Mouse (Mus musculus): ENCODE measurements around the gene Dgki. TPM values are rescaled to one million over a fixed set of nuclear protein-coding genes. Genes with fewer than 3 reads are reported as not detected.

Dgki gene
- polyA plus RNA-seq, 1 experiment from 2014 or later = 0.18 TPM

DNA sequence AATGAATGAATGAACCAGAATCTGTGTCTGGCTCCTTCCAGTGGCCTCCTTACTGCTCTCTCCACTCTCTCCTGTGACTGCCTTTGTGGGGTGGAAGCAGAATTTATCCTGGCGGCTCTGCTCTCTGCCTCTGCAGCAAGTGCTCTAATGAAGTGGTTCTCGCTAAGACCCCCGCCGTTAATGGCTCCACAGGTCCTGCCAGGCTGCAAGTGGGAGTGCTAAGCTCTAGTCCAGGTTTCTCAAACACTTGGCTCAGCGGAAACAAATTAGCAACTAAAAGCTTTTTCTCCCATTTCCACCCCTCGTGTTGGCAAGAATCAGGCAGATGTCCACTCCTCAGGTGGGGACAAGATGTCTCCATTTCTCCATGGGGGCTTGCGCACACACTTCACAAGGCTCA is 28.7 kb upstream of the Dgki start:
- Histone ChIP-seq H3K9me3 (ENCODE audit: control insufficient read depth, low read length) (no peaks in the 10 kb centered on the region), H3K4me1 (replicated peaks; ENCODE audit: control insufficient read depth, insufficient read depth, low read length) (no peaks in the 10 kb centered on the region), H3K9ac (ENCODE audit: low read depth, low read length) (no peak overlapping the region), H3K36me3 (ENCODE audit: control insufficient read depth, insufficient read depth, low read length) (peaks cover 3% of the 10 kb centered on the region), H3K4me2 (no peak overlapping the region), H3K27me3 (replicated peaks; ENCODE audit: control insufficient read depth, insufficient read depth, low read length) (no peaks in the 10 kb centered on the region), H3K4me3 (ENCODE audit: low read depth, low read length) (no peak overlapping the region), H3K27ac (ENCODE audit: low read depth, low read length) (no peak overlapping the region)
- DNase-seq (ENCODE audit: low spot score) = no peak
- WGBS = 63% methylated on average over 7 of the region's 7 CpGs
- ATAC-seq (replicated peaks; ENCODE audit: low FRiP score) = no peak

DNA sequence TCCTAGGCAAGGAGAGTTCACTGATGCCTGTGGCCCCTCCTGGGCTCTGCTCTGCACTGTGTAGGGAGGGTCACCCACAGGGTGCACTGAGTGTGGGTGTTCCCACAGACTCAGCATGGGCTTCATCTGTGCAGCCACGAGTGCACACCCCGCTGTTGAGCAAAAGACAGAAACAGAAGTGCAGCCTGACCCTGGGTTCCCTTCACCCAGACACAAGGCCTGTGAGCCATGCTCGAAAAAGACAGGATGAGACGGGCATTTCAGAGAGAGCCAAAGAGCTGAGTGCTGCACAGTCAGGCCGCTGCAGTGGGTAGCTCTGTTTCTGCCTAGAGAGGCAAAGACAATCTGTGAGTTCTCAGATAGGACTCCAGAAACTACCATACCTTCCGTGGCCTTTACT is 27.5 kb upstream of the Dgki start:
- ATAC-seq (replicated peaks; ENCODE audit: low FRiP score) (no peak), DNase-seq (ENCODE audit: low spot score) (no peak)
- Histone ChIP-seq H3K4me3 (ENCODE audit: low read depth, low read length) (no peak overlapping the region), H3K27ac (ENCODE audit: low read depth, low read length) (no peak overlapping the region), H3K4me2 (no peak overlapping the region), H3K9me3 (ENCODE audit: control insufficient read depth, low read length) (no peaks in the 10 kb centered on the region), H3K9ac (ENCODE audit: low read depth, low read length) (no peak overlapping the region), H3K36me3 (ENCODE audit: control insufficient read depth, insufficient read depth, low read length) (peaks cover 3% of the 10 kb centered on the region), H3K27me3 (replicated peaks; ENCODE audit: control insufficient read depth, insufficient read depth, low read length) (no peaks in the 10 kb centered on the region), H3K4me1 (replicated peaks; ENCODE audit: control insufficient read depth, insufficient read depth, low read length) (no peaks in the 10 kb centered on the region)
- 60% methylated on average over 6 of the region's 6 CpGs for WGBS

DNA sequence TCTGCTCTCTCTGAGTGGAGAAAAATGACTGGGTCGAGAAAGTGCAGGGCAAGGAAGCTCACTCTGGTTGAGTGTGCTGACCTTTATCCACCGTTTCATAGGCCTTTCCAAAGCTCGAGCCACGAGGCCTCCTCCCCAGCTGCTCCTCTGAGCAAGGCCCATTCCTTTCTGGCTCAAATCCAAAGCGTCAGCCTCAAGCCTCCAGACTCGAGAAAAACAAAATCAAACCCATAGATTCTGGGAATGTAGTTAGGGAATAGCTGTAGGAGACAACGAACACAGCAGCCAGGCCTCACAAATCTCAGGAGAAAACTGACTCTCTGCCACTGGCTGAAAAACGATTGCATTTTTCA is 26.6 kb upstream of the Dgki start:
- Histone ChIP-seq H3K9me3 (ENCODE audit: control insufficient read depth, low read length) (no peaks in the 10 kb centered on the region), H3K4me3 (ENCODE audit: low read depth, low read length) (no peak overlapping the region), H3K4me1 (replicated peaks; ENCODE audit: control insufficient read depth, insufficient read depth, low read length) (no peaks in the 10 kb centered on the region), H3K36me3 (ENCODE audit: control insufficient read depth, insufficient read depth, low read length) (peaks cover 3% of the 10 kb centered on the region; the same call in 1 of the 2 replicates), H3K27me3 (replicated peaks; ENCODE audit: control insufficient read depth, insufficient read depth, low read length) (no peaks in the 10 kb centered on the region), H3K9ac (ENCODE audit: low read depth, low read length) (no peak overlapping the region), H3K4me2 (no peak overlapping the region), H3K27ac (ENCODE audit: low read depth, low read length) (no peak overlapping the region)
- 62% methylated on average over 8 of the region's 8 CpGs for WGBS
- no peak for ATAC-seq (replicated peaks; ENCODE audit: low FRiP score)
- no peak for DNase-seq (ENCODE audit: low spot score)

DNA sequence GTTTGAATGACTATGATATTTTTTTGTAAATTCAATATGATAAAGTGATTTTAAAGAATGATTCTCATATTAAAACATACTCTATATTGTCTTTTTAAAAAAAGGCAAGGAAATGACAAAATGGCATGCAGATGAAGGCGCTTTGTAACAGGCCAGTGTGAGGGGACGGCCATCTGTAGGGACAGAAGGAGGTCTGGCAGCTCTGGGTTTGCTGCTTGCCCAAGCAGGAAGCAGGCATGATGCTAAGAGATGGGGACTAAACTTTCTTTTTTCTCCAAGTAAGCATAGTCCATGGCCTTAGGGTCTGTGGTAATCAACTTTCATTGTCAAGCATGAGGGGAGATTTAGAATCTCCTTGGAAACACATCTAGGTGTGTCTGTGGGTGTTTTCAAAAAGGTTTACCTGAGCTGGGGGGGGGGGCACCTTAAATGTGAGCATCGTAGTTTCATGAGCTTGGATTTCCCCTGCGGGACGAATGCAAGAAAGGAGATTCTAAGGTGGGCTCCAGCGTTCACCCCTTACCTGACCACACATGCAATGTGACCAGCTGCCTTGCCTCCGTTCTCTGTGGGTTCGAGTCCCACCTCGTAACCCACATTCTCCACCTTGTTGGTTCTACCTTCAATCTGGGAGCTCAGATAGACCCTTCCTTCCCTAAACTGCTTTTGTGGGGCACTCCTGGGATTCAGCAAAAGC is 26.1 kb upstream of the Dgki start:
- no peak for DNase-seq (ENCODE audit: low spot score)
- Histone ChIP-seq H3K9me3 (ENCODE audit: control insufficient read depth, low read length) (no peaks in the 10 kb centered on the region), H3K9ac (ENCODE audit: low read depth, low read length) (no peak overlapping the region), H3K27ac (ENCODE audit: low read depth, low read length) (no peak overlapping the region), H3K4me1 (replicated peaks; ENCODE audit: control insufficient read depth, insufficient read depth, low read length) (no peaks in the 10 kb centered on the region), H3K36me3 (ENCODE audit: control insufficient read depth, insufficient read depth, low read length) (peaks cover 3% of the 10 kb centered on the region; the same call in 1 of the 2 replicates), H3K4me3 (ENCODE audit: low read depth, low read length) (no peak overlapping the region), H3K27me3 (replicated peaks; ENCODE audit: control insufficient read depth, insufficient read depth, low read length) (no peaks in the 10 kb centered on the region), H3K4me2 (no peak overlapping the region)
- WGBS = 90% methylated on average over 9 of the region's 9 CpGs
- ATAC-seq (replicated peaks; ENCODE audit: low FRiP score) = no peak

DNA sequence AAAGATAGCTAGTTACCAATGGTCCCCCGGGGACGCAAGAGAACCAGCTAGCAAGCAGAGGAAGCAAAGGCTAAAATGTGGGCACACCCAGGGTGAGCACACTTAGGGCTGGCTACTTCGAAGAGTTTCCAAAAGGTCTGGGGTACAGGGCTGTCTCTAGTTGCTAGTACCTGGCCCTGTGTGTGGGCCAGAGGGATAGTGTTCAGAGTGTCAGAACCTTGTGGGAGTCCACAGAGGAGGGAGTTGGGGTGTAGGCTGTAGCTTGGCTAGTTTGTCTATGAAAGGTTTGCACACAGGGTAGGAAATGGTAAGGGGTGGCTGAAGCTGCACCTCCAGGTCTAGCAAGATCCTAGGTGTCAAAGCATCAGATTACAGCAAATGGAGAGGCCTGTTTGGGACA is 25.1 kb upstream of the Dgki start:
- H3K4me1 ChIP-seq (replicated peaks; ENCODE audit: control insufficient read depth, insufficient read depth, low read length) = no peaks in the 10 kb centered on the region
- ATAC-seq (replicated peaks; ENCODE audit: low FRiP score) (no peak), DNase-seq (ENCODE audit: low spot score) (no peak)
- H3K9me3 ChIP-seq (ENCODE audit: control insufficient read depth, low read length) = no peaks in the 10 kb centered on the region
- H3K36me3 ChIP-seq (ENCODE audit: control insufficient read depth, insufficient read depth, low read length) = peaks cover 3% of the 10 kb centered on the region; the same call in 1 of the 2 replicates
- H3K4me2 ChIP-seq = no peak overlapping the region
- no peak overlapping the region for H3K4me3 ChIP-seq (ENCODE audit: low read depth, low read length)
- no peak overlapping the region for H3K27ac ChIP-seq (ENCODE audit: low read depth, low read length)
- WGBS = 78% methylated on average over 3 of the region's 3 CpGs
- no peak overlapping the region for H3K9ac ChIP-seq (ENCODE audit: low read depth, low read length)
- H3K27me3 ChIP-seq (replicated peaks; ENCODE audit: control insufficient read depth, insufficient read depth, low read length) = no peaks in the 10 kb centered on the region

DNA sequence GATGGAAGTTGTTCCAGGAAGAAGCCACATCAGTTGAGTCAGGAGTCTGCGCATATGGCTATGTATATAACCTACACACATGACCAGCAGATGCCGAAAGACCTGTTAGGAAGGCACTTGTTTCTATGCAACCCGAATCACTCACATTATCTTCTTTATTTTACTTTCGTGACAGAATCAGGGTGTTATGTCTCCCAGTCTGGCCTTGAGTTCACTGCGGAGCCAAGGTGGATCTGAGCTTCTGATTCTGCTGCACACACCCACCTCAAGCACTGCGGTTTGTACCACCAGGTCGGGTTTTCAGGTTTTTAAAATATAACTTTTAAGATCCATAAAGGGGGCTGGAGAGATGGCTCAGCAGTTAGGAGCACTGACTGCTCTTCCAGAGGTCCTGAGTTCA is 22.7 kb upstream of the Dgki start:
- H3K4me3 ChIP-seq (ENCODE audit: low read depth, low read length) = no peak overlapping the region
- WGBS = 85% methylated on average over 7 of the region's 7 CpGs

DNA sequence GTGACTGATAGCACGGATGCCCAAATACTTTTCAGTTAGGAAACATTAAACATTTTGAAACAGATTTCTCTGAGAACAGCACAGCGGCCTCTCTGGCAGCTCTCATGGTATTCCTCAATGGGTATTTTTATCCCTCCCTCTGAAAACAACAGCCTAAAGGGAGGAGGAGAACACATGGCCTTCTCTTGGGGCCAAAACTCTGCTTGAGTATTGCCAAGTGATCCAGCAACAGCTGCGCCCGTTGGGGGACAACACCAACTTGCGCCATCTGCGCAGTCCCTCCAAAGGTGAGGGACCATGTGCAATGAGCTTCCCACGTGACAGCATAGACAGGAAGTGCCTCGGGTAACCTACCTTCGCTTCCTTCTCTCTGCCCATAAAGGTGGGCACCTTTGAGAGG is 22.1 kb upstream of the Dgki start:
- WGBS = 84% methylated on average over 9 of the region's 9 CpGs

More for the DNA sequence above, 22.7 kb upstream of the Dgki start:
- ATAC-seq (replicated peaks; ENCODE audit: low FRiP score) (no peak), DNase-seq (ENCODE audit: low spot score) (no peak)
- no peaks in the 10 kb centered on the region for H3K36me3 ChIP-seq (ENCODE audit: control insufficient read depth, insufficient read depth, low read length)
- no peak overlapping the region for H3K27ac ChIP-seq (ENCODE audit: low read depth, low read length)
- H3K27me3 ChIP-seq (replicated peaks; ENCODE audit: control insufficient read depth, insufficient read depth, low read length) = no peaks in the 10 kb centered on the region
- no peak overlapping the region for H3K9ac ChIP-seq (ENCODE audit: low read depth, low read length)
- H3K9me3 ChIP-seq (ENCODE audit: control insufficient read depth, low read length) = no peaks in the 10 kb centered on the region
- H3K4me1 ChIP-seq (replicated peaks; ENCODE audit: control insufficient read depth, insufficient read depth, low read length) = no peaks in the 10 kb centered on the region
- H3K4me2 ChIP-seq = no peak overlapping the region

DNA sequence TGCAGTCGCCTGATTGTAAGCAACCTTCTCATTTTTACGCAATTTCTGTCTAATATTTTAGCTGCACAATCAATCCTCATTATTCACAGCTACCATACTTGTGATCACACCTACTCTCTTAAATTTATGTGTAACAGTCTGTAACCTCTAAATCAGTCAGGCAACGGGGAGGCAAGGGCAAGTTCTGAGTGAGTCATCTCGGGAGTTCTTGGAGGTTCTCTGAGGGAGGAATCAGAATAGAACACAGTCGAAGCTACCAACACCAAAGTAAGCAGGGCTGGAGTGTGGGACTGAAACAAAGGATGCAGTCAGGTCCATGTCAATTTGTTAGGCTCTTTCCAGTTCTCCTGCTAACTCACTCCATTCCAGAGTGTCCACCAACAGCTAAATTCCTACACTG is 17.9 kb upstream of the Dgki start:
- no peak overlapping the region for H3K27ac ChIP-seq (ENCODE audit: low read depth, low read length)
- no peaks in the 10 kb centered on the region for H3K27me3 ChIP-seq (replicated peaks; ENCODE audit: control insufficient read depth, insufficient read depth, low read length)
- no peak overlapping the region for H3K4me2 ChIP-seq
- H3K4me1 ChIP-seq (replicated peaks; ENCODE audit: control insufficient read depth, insufficient read depth, low read length) = no peaks in the 10 kb centered on the region
- DNase-seq (ENCODE audit: low spot score) (no peak), ATAC-seq (replicated peaks; ENCODE audit: low FRiP score) (no peak)
- no peak overlapping the region for H3K9ac ChIP-seq (ENCODE audit: low read depth, low read length)
- no peaks in the 10 kb centered on the region for H3K9me3 ChIP-seq (ENCODE audit: control insufficient read depth, low read length)
- no peaks in the 10 kb centered on the region for H3K36me3 ChIP-seq (ENCODE audit: control insufficient read depth, insufficient read depth, low read length)
- 79% methylated on average over 5 of the region's 5 CpGs for WGBS
- H3K4me3 ChIP-seq (ENCODE audit: low read depth, low read length) = no peak overlapping the region

More for the DNA sequence above, 22.1 kb upstream of the Dgki start:
- no peak for DNase-seq (ENCODE audit: low spot score)
- ATAC-seq (replicated peaks; ENCODE audit: low FRiP score) = no peak
- Histone ChIP-seq H3K27ac (ENCODE audit: low read depth, low read length) (no peak overlapping the region), H3K36me3 (ENCODE audit: control insufficient read depth, insufficient read depth, low read length) (no peaks in the 10 kb centered on the region), H3K27me3 (replicated peaks; ENCODE audit: control insufficient read depth, insufficient read depth, low read length) (no peaks in the 10 kb centered on the region), H3K4me1 (replicated peaks; ENCODE audit: control insufficient read depth, insufficient read depth, low read length) (no peaks in the 10 kb centered on the region), H3K9ac (ENCODE audit: low read depth, low read length) (no peak overlapping the region), H3K4me3 (ENCODE audit: low read depth, low read length) (no peak overlapping the region), H3K9me3 (ENCODE audit: control insufficient read depth, low read length) (no peaks in the 10 kb centered on the region), H3K4me2 (no peak overlapping the region)

DNA sequence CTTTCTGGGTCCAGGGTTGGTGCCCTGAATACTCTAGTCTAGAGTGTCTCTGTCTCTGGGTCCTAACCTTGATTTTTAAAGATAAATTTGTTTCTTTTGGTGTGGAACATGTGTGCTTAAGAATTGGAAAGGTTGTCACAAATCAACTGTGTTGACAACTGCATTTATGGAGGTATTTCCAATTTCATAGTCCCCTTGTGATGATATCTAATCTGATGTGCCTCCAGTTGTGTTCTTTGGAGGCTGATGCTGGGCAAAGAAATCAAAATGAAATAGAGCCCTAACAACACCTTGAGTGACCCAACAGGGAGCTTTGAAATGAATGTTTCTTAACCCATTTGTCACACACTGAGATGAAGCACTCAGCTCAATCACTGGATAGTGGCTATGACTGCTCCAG is 15.5 kb upstream of the Dgki start:
- no peak overlapping the region for H3K4me2 ChIP-seq
- ATAC-seq (replicated peaks; ENCODE audit: low FRiP score) = no peak
- H3K27me3 ChIP-seq (replicated peaks; ENCODE audit: control insufficient read depth, insufficient read depth, low read length) = no peaks in the 10 kb centered on the region
- DNase-seq (ENCODE audit: low spot score) = no peak
- H3K27ac ChIP-seq (ENCODE audit: low read depth, low read length) = no peak overlapping the region
- no peaks in the 10 kb centered on the region for H3K36me3 ChIP-seq (ENCODE audit: control insufficient read depth, insufficient read depth, low read length)
- H3K9me3 ChIP-seq (ENCODE audit: control insufficient read depth, low read length) = no peaks in the 10 kb centered on the region
- H3K4me1 ChIP-seq (replicated peaks; ENCODE audit: control insufficient read depth, insufficient read depth, low read length) = no peaks in the 10 kb centered on the region
- no peak overlapping the region for H3K9ac ChIP-seq (ENCODE audit: low read depth, low read length)
- H3K4me3 ChIP-seq (ENCODE audit: low read depth, low read length) = no peak overlapping the region
